Mouse (Mus musculus): ENCODE results near the gene Entpd2. TPM values are rescaled to one million over a fixed set of nuclear protein-coding genes. Genes with fewer than 3 reads are reported as not detected.

Entpd2 gene
- 0.81 and 0.85 TPM in 2 replicates for polyA plus RNA-seq (2014; fragmentation: Nextera tagmentation; extraction: Ambion mirVana)

- Histone ChIP-seq H3K4me2 (ENCODE audit: low read length) (peak within 1 kb of the TSS; percentile 66), H3K9ac (ENCODE audit: low read length) (peak within 1 kb of the TSS; percentile 40; the same call in 1 of the 2 replicates), H3K27me3 (ENCODE audit: control insufficient read depth, insufficient read depth, low read length) (peaks cover 72% of the 10 kb centered on the region), H3K9me3 (ENCODE audit: control insufficient read depth, low read length) (no peaks in the 10 kb centered on the region), H3K36me3 (ENCODE audit: control insufficient read depth, insufficient read depth, low read length) (no peaks in the 10 kb centered on the region), H3K4me3 (ENCODE audit: control insufficient read depth in 1 of 2, insufficient read depth in 1 of 2, low read depth in 1 of 2, low read length in 2 of 2) (peak within 1 kb of the TSS; percentile 30 to 34), H3K27ac (replicated peaks in 1 of 2; ENCODE audit: control insufficient read depth in 1 of 2, insufficient read depth in 1 of 2, low read depth in 2 of 2, low read length in 2 of 2) (no peak within 1 kb of the TSS), H3K4me1 (ENCODE audit: control insufficient read depth in 2 of 2, insufficient read depth in 2 of 2, low read length in 2 of 2) (peaks cover 9 to 18% of the 10 kb centered on the region in 2 experiments)
- peak; percentile 57 for ATAC-seq (ENCODE audit: insufficient number of reproducible peaks, insufficient read depth, low FRiP score, low read depth)
- 2% methylated on average over 57 of the region's 57 CpGs for WGBS
Observed at GRCm38 (mm10) chr2:25395721-25396596, at the start of gene Entpd2. Entpd2 (plus strand) TSS chr2:25395874.

GRCm38 (mm10) chr2:25348162-25348561 lies 47.5 kb upstream of the Entpd2 start:
- H3K27me3 ChIP-seq (ENCODE audit: control insufficient read depth, insufficient read depth, low read length): no peaks in the 10 kb centered on the region
- H3K4me1 ChIP-seq (ENCODE audit: control insufficient read depth in 2 of 2, insufficient read depth in 2 of 2, low read length in 2 of 2): no peaks in the 10 kb centered on the region
- no peaks in the 10 kb centered on the region for H3K9me3 ChIP-seq (ENCODE audit: control insufficient read depth, low read length)
- no peak overlapping the region for H3K4me2 ChIP-seq (ENCODE audit: low read length)
- WGBS: 85% methylated on average over 7 of the region's 7 CpGs
- H3K4me3 ChIP-seq (ENCODE audit: control insufficient read depth in 1 of 2, insufficient read depth in 1 of 2, low read depth in 1 of 2, low read length in 2 of 2): no peak overlapping the region
- H3K36me3 ChIP-seq (ENCODE audit: control insufficient read depth, insufficient read depth, low read length): peaks cover 98% of the 10 kb centered on the region
- no peak overlapping the region for H3K9ac ChIP-seq (ENCODE audit: low read length)
- ATAC-seq (ENCODE audit: insufficient number of reproducible peaks, insufficient read depth, low FRiP score, low read depth): no peak
- H3K27ac ChIP-seq (replicated peaks in 1 of 2; ENCODE audit: control insufficient read depth in 1 of 2, insufficient read depth in 1 of 2, low read depth in 2 of 2, low read length in 2 of 2): no peak overlapping the region

- Histone ChIP-seq H3K9ac (ENCODE audit: low read length) (no peak overlapping the region), H3K36me3 (ENCODE audit: control insufficient read depth, insufficient read depth, low read length) (peaks cover 95% of the 10 kb centered on the region), H3K27me3 (ENCODE audit: control insufficient read depth, insufficient read depth, low read length) (no peaks in the 10 kb centered on the region), H3K9me3 (ENCODE audit: control insufficient read depth, low read length) (no peaks in the 10 kb centered on the region), H3K4me3 (ENCODE audit: control insufficient read depth in 1 of 2, insufficient read depth in 1 of 2, low read depth in 1 of 2, low read length in 2 of 2) (no peak overlapping the region), H3K27ac (replicated peaks in 1 of 2; ENCODE audit: control insufficient read depth in 1 of 2, insufficient read depth in 1 of 2, low read depth in 2 of 2, low read length in 2 of 2) (no peak overlapping the region), H3K4me1 (ENCODE audit: control insufficient read depth in 2 of 2, insufficient read depth in 2 of 2, low read length in 2 of 2) (no peaks in the 10 kb centered on the region), H3K4me2 (ENCODE audit: low read length) (no peak overlapping the region)
- no peak for ATAC-seq (ENCODE audit: insufficient number of reproducible peaks, insufficient read depth, low FRiP score, low read depth)
- WGBS: 94% methylated on average over 4 of the region's 4 CpGs
Observed at GRCm38 (mm10) chr2:25349499-25349898, 46.2 kb upstream of the Entpd2 start.

GRCm38 (mm10) chr2:25350701-25351100 lies 45.0 kb upstream of the Entpd2 start:
- no peak overlapping the region for H3K9ac ChIP-seq (ENCODE audit: low read length)
- H3K4me2 ChIP-seq (ENCODE audit: low read length): no peak overlapping the region
- H3K9me3 ChIP-seq (ENCODE audit: control insufficient read depth, low read length): no peaks in the 10 kb centered on the region
- H3K4me1 ChIP-seq (ENCODE audit: control insufficient read depth in 2 of 2, insufficient read depth in 2 of 2, low read length in 2 of 2): peaks cover 2 to 6% of the 10 kb centered on the region in 2 experiments; a peak in 3 of 4 replicates
- no peaks in the 10 kb centered on the region for H3K27me3 ChIP-seq (ENCODE audit: control insufficient read depth, insufficient read depth, low read length)
- H3K36me3 ChIP-seq (ENCODE audit: control insufficient read depth, insufficient read depth, low read length): peaks cover 83% of the 10 kb centered on the region
- H3K4me3 ChIP-seq (ENCODE audit: control insufficient read depth in 1 of 2, insufficient read depth in 1 of 2, low read depth in 1 of 2, low read length in 2 of 2): no peak overlapping the region
- H3K27ac ChIP-seq (replicated peaks in 1 of 2; ENCODE audit: control insufficient read depth in 1 of 2, insufficient read depth in 1 of 2, low read depth in 2 of 2, low read length in 2 of 2): no peak overlapping the region
- ATAC-seq (ENCODE audit: insufficient number of reproducible peaks, insufficient read depth, low FRiP score, low read depth): no peak
- 98% methylated on average over 3 of the region's 3 CpGs for WGBS

GRCm38 (mm10) chr2:25354211-25354610 lies 41.5 kb upstream of the Entpd2 start:
- Histone ChIP-seq H3K27me3 (ENCODE audit: control insufficient read depth, insufficient read depth, low read length) (no peaks in the 10 kb centered on the region), H3K36me3 (ENCODE audit: control insufficient read depth, insufficient read depth, low read length) (peaks cover 50% of the 10 kb centered on the region), H3K4me3 (ENCODE audit: control insufficient read depth in 1 of 2, insufficient read depth in 1 of 2, low read depth in 1 of 2, low read length in 2 of 2) (no peak overlapping the region), H3K4me2 (ENCODE audit: low read length) (no peak overlapping the region), H3K9me3 (ENCODE audit: control insufficient read depth, low read length) (no peaks in the 10 kb centered on the region), H3K9ac (ENCODE audit: low read length) (no peak overlapping the region), H3K27ac (replicated peaks in 1 of 2; ENCODE audit: control insufficient read depth in 1 of 2, insufficient read depth in 1 of 2, low read depth in 2 of 2, low read length in 2 of 2) (no peak overlapping the region), H3K4me1 (ENCODE audit: control insufficient read depth in 2 of 2, insufficient read depth in 2 of 2, low read length in 2 of 2) (peaks cover 10 to 14% of the 10 kb centered on the region in 2 experiments)
- no peak for ATAC-seq (ENCODE audit: insufficient number of reproducible peaks, insufficient read depth, low FRiP score, low read depth)
- 85% methylated on average over 6 of the region's 6 CpGs for WGBS

- H3K4me1 ChIP-seq (ENCODE audit: control insufficient read depth in 2 of 2, insufficient read depth in 2 of 2, low read length in 2 of 2): peaks cover 10 to 14% of the 10 kb centered on the region in 2 experiments
- H3K9me3 ChIP-seq (ENCODE audit: control insufficient read depth, low read length): no peaks in the 10 kb centered on the region
- no peak overlapping the region for H3K27ac ChIP-seq (replicated peaks in 1 of 2; ENCODE audit: control insufficient read depth in 1 of 2, insufficient read depth in 1 of 2, low read depth in 2 of 2, low read length in 2 of 2)
- H3K9ac ChIP-seq (ENCODE audit: low read length): peak overlapping the region; percentile 67
- H3K27me3 ChIP-seq (ENCODE audit: control insufficient read depth, insufficient read depth, low read length): no peaks in the 10 kb centered on the region
- peak; percentile 11; the same call in 1 of the 2 replicates for ATAC-seq (ENCODE audit: insufficient number of reproducible peaks, insufficient read depth, low FRiP score, low read depth)
- WGBS: 39% methylated on average over 18 of the region's 18 CpGs
- peak overlapping the region; percentile 54 to 56 for H3K4me3 ChIP-seq (ENCODE audit: control insufficient read depth in 1 of 2, insufficient read depth in 1 of 2, low read depth in 1 of 2, low read length in 2 of 2)
- peaks cover 42% of the 10 kb centered on the region for H3K36me3 ChIP-seq (ENCODE audit: control insufficient read depth, insufficient read depth, low read length)
- H3K4me2 ChIP-seq (ENCODE audit: low read length): peak overlapping the region; percentile 83
Observed at GRCm38 (mm10) chr2:25355419-25356066, 40.1 kb upstream of the Entpd2 start.

DNA sequence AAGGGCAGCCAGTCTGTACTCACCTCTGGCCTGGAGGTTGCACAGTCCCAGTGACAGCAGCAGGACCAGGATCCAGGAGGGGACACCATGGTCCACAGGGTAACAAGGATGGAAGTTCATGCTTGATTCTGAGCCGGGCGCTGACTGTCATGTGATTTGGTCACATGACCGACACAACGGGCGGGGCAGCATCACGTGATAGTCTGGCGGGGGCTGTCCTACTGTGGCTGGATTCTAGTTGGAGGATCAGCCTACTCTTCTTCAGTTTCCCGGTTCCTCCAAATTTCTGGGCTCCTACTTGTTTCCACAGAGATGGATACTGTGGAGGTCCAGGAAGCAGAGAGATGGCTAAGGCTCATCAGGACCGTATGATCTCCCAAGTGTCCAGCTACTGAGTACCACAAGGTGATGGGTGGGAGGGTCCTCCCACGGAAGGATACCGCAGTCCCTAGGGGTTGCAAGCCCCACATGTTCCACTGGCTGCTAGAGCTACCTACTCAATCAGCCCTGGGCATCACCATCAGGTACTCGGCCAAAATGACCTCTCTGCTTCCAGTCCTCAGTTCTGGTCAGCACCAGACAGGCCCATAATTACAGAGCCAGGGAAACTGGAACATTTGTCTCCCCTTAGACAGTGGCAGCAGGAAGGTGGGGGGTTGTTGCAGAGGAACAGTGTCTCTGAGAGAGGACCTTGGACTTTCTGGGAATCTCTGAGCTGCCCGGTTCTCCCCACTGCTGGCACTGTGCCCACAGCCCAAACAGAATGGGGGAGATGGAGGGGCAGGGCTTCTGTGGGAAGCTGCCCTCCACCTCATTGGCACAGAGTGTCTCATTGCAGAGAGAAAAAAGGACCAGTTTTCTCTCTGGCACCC lies 39.2 kb upstream of the Entpd2 start, which contains the start of gene Dpp7:
Gene Dpp7, minus strand, starts transcription at position 152 of the 872 bp plus-strand sequence.
- Histone ChIP-seq H3K9ac (ENCODE audit: low read length) (peak within 1 kb of the TSS; percentile 67), H3K4me1 (ENCODE audit: control insufficient read depth in 2 of 2, insufficient read depth in 2 of 2, low read length in 2 of 2) (peaks cover 10 to 14% of the 10 kb centered on the region in 2 experiments), H3K27ac (replicated peaks in 1 of 2; ENCODE audit: control insufficient read depth in 1 of 2, insufficient read depth in 1 of 2, low read depth in 2 of 2, low read length in 2 of 2) (no peak within 1 kb of the TSS), H3K27me3 (ENCODE audit: control insufficient read depth, insufficient read depth, low read length) (no peaks in the 10 kb centered on the region), H3K4me2 (ENCODE audit: low read length) (peak within 1 kb of the TSS; percentile 83), H3K9me3 (ENCODE audit: control insufficient read depth, low read length) (no peaks in the 10 kb centered on the region), H3K36me3 (ENCODE audit: control insufficient read depth, insufficient read depth, low read length) (peaks cover 33% of the 10 kb centered on the region), H3K4me3 (ENCODE audit: control insufficient read depth in 1 of 2, insufficient read depth in 1 of 2, low read depth in 1 of 2, low read length in 2 of 2) (peak within 1 kb of the TSS; percentile 54 to 56)
- WGBS: 5% methylated on average over 13 of the region's 13 CpGs
- peak; percentile 80 for ATAC-seq (ENCODE audit: insufficient number of reproducible peaks, insufficient read depth, low FRiP score, low read depth)

Data from heart, embryonic 14.5 days (tissue).